Mouse (Mus musculus): Measurements from ENCODE around the gene Lmod3. TPM values are rescaled to one million over a fixed set of nuclear protein-coding genes. Genes with fewer than 3 reads are reported as not detected.

The Lmod3 gene
- polyA plus RNA-seq, 1 experiment from 2014 or later: 0.36 TPM

DNA sequence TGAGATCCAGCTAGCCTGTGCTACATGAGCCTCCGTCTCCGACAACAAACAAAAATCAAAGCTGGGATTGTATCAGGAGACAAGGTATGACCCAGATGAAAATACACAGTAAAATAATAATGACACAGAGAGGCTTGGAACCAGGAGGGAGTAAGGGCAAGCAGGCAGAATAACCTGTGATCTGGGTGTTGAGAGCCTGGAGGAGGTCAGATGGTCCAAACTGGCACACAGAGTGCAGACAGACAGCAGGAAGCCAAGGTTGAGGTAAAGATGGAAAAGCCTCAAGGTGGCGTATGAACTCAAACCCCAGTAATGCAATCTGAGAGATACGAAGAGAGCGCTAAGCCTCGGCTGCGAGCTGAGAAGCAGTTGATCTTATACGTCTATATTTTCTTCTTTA, 28.1 kb downstream of the Lmod3 start:
- 0 out of 2 replicates have a peak, but pooled peaks cover 3% of the 10 kb centered on the region for H3K36me3 ChIP-seq (ENCODE audit: insufficient read depth, low read length)
- 90% methylated on average over 8 of the region's 8 CpGs for WGBS
- ATAC-seq (replicated peaks; ENCODE audit: low FRiP score, low read depth) (no peak), DNase-seq (ENCODE audit: low spot score) (no peak)
- H3K27me3 ChIP-seq (ENCODE audit: insufficient read depth, low read length): no peaks in the 10 kb centered on the region
- H3K4me1 ChIP-seq (replicated peaks; ENCODE audit: insufficient read depth, low read length): peaks cover 11% of the 10 kb centered on the region; the same call in 1 of the 2 replicates
- H3K27ac ChIP-seq: no peak overlapping the region
- H3K4me3 ChIP-seq (replicated peaks; ENCODE audit: low read depth, low read length): no peak overlapping the region
- H3K4me2 ChIP-seq (ENCODE audit: low read length): no peak overlapping the region
- TF ChIP-seq CTCF (IDR thresholded peaks at IDR 0.05; ENCODE audit: low read depth): no peak
- H3K9ac ChIP-seq (ENCODE audit: low read depth, low read length): no peak overlapping the region
- no peaks in the 10 kb centered on the region for H3K9me3 ChIP-seq (replicated peaks; ENCODE audit: low read length)

DNA sequence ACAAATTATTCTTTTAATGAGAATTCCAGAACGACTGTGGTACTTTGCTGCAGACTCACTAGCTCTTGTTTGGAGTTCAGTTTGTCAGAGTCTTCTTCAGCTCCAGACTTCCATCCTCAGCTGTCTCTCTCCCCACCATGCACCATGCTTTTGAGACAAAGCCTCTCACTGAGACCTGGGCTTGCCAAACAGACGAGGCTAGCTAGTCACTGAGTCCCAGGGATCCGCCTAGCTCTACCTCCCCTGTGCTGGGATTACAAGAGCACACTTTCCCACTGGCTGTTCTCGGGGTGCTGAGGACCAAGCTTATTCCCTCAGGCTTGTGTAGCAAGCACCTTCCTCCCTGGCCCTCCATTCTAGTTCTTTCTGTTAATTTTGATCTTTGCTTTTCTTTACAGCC, 29.0 kb downstream of the Lmod3 start:
- TF ChIP-seq CTCF (IDR thresholded peaks at IDR 0.05; ENCODE audit: low read depth): no peak
- Histone ChIP-seq H3K4me2 (ENCODE audit: low read length) (no peak overlapping the region), H3K27me3 (ENCODE audit: insufficient read depth, low read length) (no peaks in the 10 kb centered on the region), H3K36me3 (ENCODE audit: insufficient read depth, low read length) (no peaks in the 10 kb centered on the region), H3K9me3 (replicated peaks; ENCODE audit: low read length) (no peaks in the 10 kb centered on the region), H3K4me1 (replicated peaks; ENCODE audit: insufficient read depth, low read length) (peaks cover 11% of the 10 kb centered on the region; the same call in 1 of the 2 replicates), H3K27ac (peak overlapping the region; percentile 54), H3K4me3 (replicated peaks; ENCODE audit: low read depth, low read length) (no peak overlapping the region), H3K9ac (ENCODE audit: low read depth, low read length) (no peak overlapping the region)
- WGBS: 70% methylated on average over 4 of the region's 4 CpGs
- DNase-seq (ENCODE audit: low spot score) (no peak), ATAC-seq (replicated peaks; ENCODE audit: low FRiP score, low read depth) (no peak)

DNA sequence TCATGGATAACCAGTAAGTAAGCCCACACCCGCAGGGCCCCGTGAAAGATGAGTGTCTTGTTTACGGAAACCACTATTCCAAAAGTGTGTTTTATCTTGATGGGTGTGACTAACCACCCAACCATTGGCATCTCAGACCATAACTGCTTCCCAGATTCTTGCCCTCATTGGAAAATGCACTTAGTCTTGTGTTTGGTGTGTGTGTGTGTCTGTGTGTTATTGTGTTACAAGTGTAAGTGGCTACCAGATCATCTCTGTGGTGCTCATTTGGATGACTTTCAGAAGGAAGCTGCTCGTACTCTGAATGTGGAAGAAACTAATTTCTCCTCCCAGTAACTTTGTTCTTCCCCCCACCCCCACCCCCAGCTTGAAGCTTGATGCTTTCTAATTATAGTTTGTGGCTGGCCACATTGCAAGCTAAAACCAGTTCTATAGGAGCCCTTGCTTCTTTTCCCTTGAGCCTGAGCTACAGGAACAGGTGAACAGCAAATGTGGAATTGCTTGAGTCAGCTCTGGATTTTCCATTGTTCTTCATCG, 29.6 kb downstream of the Lmod3 start:
- 52% methylated on average over 5 of the region's 5 CpGs for WGBS
- ATAC-seq (replicated peaks; ENCODE audit: low FRiP score, low read depth): no peak
- no peaks in the 10 kb centered on the region for H3K9me3 ChIP-seq (replicated peaks; ENCODE audit: low read length)
- no peak overlapping the region for H3K27ac ChIP-seq
- H3K9ac ChIP-seq (ENCODE audit: low read depth, low read length): no peak overlapping the region
- no peak for TF ChIP-seq CTCF (IDR thresholded peaks at IDR 0.05; ENCODE audit: low read depth)
- peak; percentile 2 for DNase-seq (ENCODE audit: low spot score)
- H3K4me2 ChIP-seq (ENCODE audit: low read length): 0 out of 2 replicates have a peak overlapping the region, but pooled peaks have one; percentile 0
- H3K36me3 ChIP-seq (ENCODE audit: insufficient read depth, low read length): no peaks in the 10 kb centered on the region
- H3K4me1 ChIP-seq (replicated peaks; ENCODE audit: insufficient read depth, low read length): peaks cover 11% of the 10 kb centered on the region; the same call in 1 of the 2 replicates
- H3K4me3 ChIP-seq (replicated peaks; ENCODE audit: low read depth, low read length): no peak overlapping the region
- H3K27me3 ChIP-seq (ENCODE audit: insufficient read depth, low read length): no peaks in the 10 kb centered on the region

DNA sequence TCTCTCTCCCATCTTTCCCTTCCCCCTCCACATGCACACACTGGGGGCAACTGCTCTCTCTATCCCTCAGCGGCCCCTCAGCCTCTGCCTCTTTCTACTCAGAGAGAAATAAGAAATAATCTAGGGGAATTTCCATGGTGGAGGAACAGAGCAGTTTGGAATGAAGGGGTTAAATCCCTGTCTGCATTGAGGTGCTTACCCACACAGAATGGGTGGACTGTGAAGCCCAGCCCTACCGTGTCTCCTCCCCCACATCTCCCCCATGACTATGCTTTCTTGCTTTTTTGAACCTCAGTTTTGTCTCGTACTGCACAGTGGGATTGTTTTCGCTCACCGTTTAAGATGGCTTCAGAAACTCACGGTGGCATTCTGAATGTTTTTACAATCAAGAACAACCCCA, 30.2 kb downstream of the Lmod3 start:
- H3K4me1 ChIP-seq (replicated peaks; ENCODE audit: insufficient read depth, low read length): peaks cover 11% of the 10 kb centered on the region; the same call in 1 of the 2 replicates
- no peaks in the 10 kb centered on the region for H3K36me3 ChIP-seq (ENCODE audit: insufficient read depth, low read length)
- WGBS: 36% methylated on average over 6 of the region's 6 CpGs
- H3K4me3 ChIP-seq (replicated peaks; ENCODE audit: low read depth, low read length): no peak overlapping the region
- DNase-seq (ENCODE audit: low spot score) (peak; percentile 21), ATAC-seq (replicated peaks; ENCODE audit: low FRiP score, low read depth) (no peak)
- no peaks in the 10 kb centered on the region for H3K9me3 ChIP-seq (replicated peaks; ENCODE audit: low read length)
- no peak overlapping the region for H3K9ac ChIP-seq (ENCODE audit: low read depth, low read length)
- H3K4me2 ChIP-seq (ENCODE audit: low read length): 0 out of 2 replicates have a peak overlapping the region, but pooled peaks have one; percentile 0
- no peaks in the 10 kb centered on the region for H3K27me3 ChIP-seq (ENCODE audit: insufficient read depth, low read length)
- H3K27ac ChIP-seq: no peak overlapping the region
- no peak for TF ChIP-seq CTCF (IDR thresholded peaks at IDR 0.05; ENCODE audit: low read depth)

DNA sequence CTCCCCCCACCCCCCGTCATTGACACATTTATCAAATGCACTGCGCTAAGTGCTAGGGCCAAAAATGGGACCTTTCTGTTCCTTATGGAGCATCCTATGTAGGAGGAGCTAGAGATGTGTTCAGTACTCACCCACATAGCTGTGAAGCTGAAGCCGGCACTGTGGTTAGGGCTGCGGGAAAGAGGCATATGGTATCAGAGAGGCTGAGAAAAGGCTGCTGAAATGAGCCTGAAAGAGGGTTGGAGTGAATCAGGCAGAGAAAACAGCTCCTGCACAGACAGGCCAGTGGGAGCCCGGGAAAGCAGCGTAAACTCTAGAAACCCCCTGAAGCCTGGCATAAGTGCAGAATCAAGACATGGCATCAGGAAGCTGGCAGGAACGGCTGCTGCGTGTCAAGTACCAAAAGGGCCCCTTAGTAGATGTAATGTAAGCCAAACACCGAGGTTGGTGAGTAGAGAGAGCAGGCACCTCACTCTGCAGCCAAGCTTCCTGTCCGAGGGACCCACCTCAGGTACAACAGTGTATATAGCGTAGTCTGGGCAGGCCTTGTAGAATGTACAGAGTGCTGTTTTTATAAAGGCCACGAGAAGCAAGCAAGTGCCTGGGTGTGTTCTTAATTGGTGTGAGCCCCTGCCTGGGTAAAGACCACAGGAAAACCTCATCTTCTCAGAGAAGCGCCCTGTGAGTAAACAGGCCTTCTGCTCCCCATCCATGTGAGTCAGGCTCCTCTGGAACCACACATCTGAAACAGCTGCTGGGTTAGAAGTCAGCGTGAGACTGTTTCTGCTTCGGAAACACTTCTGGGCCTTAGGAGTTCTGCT, 31.1 kb downstream of the Lmod3 start:
- ATAC-seq (replicated peaks; ENCODE audit: low FRiP score, low read depth): no peak
- DNase-seq (ENCODE audit: low spot score): no peak
- 57% methylated on average over 15 of the region's 15 CpGs for WGBS
- H3K27me3 ChIP-seq (ENCODE audit: insufficient read depth, low read length): no peaks in the 10 kb centered on the region
- H3K4me2 ChIP-seq (ENCODE audit: low read length): no peak overlapping the region
- no peak for TF ChIP-seq CTCF (IDR thresholded peaks at IDR 0.05; ENCODE audit: low read depth)
- no peak overlapping the region; the same call in 1 of the 2 replicates for H3K27ac ChIP-seq
- no peaks in the 10 kb centered on the region for H3K9me3 ChIP-seq (replicated peaks; ENCODE audit: low read length)
- H3K9ac ChIP-seq (ENCODE audit: low read depth, low read length): 0 out of 2 replicates have a peak overlapping the region, but pooled peaks have one; percentile 8
- H3K4me3 ChIP-seq (replicated peaks; ENCODE audit: low read depth, low read length): no peak overlapping the region
- peaks cover 11% of the 10 kb centered on the region; the same call in 1 of the 2 replicates for H3K4me1 ChIP-seq (replicated peaks; ENCODE audit: insufficient read depth, low read length)
- H3K36me3 ChIP-seq (ENCODE audit: insufficient read depth, low read length): no peaks in the 10 kb centered on the region

DNA sequence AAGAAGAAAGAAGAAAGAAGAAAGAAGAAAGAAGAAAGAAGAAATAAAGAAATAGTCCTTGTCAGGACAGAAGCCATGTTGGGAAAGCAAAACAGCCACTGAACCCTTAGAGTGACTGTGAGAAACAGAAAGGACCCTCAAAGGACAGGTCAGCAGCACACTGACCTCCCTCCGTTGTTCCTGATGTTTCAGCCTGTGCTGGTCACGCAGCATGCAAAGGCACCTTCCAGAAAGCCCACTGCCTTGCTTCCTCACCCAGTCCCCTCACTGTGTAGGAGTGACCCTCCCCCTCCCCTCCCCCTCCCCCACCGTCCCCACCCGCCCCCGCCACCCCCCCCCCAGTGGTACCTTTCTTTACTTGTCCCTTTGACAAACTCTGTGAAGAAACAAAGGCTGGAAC, 31.9 kb downstream of the Lmod3 start:
- WGBS: 47% methylated on average over 5 of the region's 5 CpGs
- ATAC-seq (replicated peaks; ENCODE audit: low FRiP score, low read depth) (no peak), DNase-seq (ENCODE audit: low spot score) (no peak)
- Histone ChIP-seq H3K27ac (no peak overlapping the region), H3K9ac (ENCODE audit: low read depth, low read length) (no peak overlapping the region), H3K36me3 (ENCODE audit: insufficient read depth, low read length) (no peaks in the 10 kb centered on the region), H3K4me3 (replicated peaks; ENCODE audit: low read depth, low read length) (no peak overlapping the region), H3K4me2 (ENCODE audit: low read length) (no peak overlapping the region), H3K4me1 (replicated peaks; ENCODE audit: insufficient read depth, low read length) (peaks cover 11% of the 10 kb centered on the region; the same call in 1 of the 2 replicates), H3K9me3 (replicated peaks; ENCODE audit: low read length) (no peaks in the 10 kb centered on the region), H3K27me3 (ENCODE audit: insufficient read depth, low read length) (no peaks in the 10 kb centered on the region)
- TF ChIP-seq CTCF (IDR thresholded peaks at IDR 0.05; ENCODE audit: low read depth): no peak

Data from kidney, postnatal 0 days (tissue).